Mouse (Mus musculus) cerebellum, adult 11-12 months (tissue): ENCODE measurements around the gene Banp.

ENCODE experiments used
- DNase-seq: peaks from one replicate; pipeline ENCODE4 v3.0.0; 2022

Gene Banp

GRCm38 (mm10) chr8:121949222-121949800, at the start of gene Banp:
Gene Banp (plus strand): TSS chr8:121949750.
- peak; percentile 74 for DNase-seq

- no peak for DNase-seq
Observed at GRCm38 (mm10) chr8:121901498-121902236, 47.9 kb upstream of the Banp start.

DNA sequence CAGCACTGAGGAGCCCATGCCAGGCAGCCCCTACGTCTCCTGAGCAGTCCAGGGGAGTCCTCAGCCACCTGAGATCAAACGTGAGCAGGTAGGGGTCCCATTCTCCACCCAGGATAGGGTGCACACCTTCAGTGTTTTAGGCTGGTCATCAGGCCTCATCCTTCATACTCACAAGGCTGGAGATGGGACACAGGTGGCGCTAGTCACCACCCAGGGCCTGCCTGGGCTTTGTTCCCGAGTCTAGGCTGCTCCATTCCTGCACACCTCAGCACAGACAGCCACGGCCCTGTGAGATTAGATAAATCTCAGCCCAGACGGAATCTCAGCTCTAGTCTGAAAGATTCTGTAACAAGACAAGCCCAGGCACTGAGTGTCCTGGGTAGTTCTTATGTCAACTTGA, 45.6 kb upstream of the Banp start:
- peak; percentile 76 for DNase-seq

DNA sequence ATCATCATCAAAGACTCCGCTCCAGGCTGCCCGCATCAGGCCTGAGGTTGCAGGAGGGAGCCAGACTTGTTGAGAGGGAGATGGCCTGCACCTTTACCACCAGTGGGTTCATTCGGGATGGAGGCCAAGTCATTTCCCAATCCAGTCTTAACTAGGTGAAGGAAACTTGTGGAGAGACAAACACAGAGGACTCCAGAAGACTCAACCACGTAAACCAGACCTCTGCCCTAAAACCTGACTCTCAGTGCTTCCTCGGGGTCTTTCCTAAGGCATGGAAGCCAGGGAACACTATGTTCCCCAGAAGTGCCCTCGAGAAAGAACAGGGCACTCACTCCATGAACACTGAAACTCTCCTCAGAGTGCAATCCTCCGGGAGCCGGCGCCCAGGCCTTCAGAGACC, 44.6 kb upstream of the Banp start:
- DNase-seq = no peak

DNA sequence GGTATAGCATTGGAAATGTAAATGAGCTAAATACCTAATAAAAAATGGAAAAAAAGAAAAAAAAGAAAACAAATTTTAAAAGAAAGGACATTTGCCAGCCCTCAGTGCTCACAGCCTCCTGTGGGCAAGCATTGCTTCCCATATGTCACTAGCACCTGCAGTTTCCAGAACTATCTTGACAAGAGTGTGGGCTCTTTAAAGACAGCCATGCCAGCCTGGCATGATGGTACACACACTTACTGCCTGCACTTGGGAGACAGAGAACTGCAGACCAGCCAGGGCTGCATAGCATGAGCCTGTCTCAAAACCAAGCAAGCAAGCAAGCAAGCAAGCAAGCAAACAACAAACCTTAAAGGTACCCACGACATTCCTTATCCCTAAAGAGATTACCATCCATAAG, 44.1 kb upstream of the Banp start:
- DNase-seq = no peak

- no peak for DNase-seq
Observed at GRCm38 (mm10) chr8:121905864-121906263, 43.7 kb upstream of the Banp start.

GRCm38 (mm10) chr8:121906542-121907512, 42.7 kb upstream of the Banp start:
- no peak for DNase-seq

- DNase-seq = peak; percentile 95
Observed at GRCm38 (mm10) chr8:121907587-121908248, 41.8 kb upstream of the Banp start, which contains the start of gene Slc7a5. Gene Slc7a5 (minus strand): TSS chr8:121907694.

- DNase-seq = no peak
Observed at GRCm38 (mm10) chr8:121908378-121909147, 41.0 kb upstream of the Banp start.

DNA sequence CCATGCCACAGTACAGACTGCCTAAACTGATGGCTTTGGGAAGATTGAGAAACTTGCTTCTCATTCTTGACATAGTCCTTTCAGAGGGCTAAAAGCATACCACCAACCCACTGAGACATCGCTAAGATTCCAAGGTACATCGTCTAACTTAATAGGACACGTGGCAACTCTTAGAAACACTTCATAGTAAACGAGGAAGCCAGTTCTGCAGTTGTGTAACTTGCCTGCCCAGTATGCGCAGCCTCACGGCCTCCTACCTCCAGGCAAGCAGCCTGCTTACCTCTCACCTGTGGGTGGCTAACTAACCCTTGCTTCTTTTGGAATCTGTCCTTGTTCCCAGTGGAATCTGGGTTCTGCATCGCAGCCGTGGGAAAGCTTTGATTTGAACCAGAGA, 40.4 kb upstream of the Banp start:
- DNase-seq = no peak

- no peak for DNase-seq
Observed at GRCm38 (mm10) chr8:121909663-121910062, 39.9 kb upstream of the Banp start.

- DNase-seq = no peak
Observed at GRCm38 (mm10) chr8:121911400-121911799, 38.1 kb upstream of the Banp start.

DNA sequence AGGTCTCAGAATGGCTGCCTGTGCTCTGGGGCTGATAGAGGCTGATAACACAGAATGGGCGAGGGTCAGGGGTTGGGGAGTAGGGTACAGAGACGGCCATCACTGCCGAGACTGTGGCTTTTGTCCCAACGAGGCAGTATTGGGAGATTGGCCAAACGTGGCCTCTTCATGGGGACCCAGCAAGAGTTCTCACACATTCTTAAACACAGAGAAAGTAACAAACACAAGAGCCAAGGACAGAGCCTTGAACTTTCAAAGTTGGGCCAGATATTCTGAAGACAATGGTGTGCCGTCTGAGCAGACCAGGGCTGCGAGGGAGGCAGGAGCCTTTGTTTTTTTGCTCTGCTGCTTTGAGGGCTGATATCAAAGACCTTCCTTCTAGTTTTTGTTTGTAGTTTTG, 37.6 kb upstream of the Banp start:
- no peak for DNase-seq

DNA sequence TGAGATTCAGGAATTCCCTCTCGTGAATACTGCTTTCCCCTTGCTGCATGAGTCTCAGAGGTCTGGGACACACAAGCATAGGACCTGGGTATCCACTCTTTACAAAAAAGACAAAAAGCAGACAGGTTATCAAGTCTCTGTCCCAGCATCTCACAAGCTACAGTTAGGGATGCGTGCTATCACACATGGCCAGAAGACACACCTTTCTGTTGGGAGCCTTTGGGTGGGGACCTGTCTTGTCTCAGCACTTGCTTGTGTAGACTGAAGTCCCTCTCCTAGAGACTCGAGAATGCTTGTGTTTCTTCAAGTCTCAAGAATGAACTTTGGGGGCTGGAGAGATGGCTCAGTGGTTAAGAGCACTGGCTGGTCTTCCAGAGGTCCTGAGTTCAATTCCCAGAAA, 36.7 kb upstream of the Banp start:
- no peak for DNase-seq

DNA sequence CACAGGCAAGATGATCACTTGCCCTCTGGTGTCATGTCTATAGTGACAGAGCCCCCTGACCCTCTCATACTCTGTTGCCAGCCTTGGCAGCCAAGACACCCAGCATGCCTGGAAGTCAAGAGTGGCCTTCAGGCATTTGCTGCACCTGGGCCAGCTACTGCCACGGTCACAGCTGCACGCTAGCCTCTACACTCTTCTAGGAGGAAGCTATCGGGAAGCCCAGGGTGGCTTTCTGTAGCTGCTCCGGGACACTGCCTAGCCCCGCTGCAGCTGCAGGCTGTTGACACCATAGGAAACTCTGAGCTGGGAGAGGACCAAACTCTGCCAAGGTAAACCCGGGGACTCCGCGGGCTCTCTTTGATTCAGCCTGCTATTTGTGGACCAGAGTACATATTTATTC, 36.2 kb upstream of the Banp start:
- no peak for DNase-seq

DNA sequence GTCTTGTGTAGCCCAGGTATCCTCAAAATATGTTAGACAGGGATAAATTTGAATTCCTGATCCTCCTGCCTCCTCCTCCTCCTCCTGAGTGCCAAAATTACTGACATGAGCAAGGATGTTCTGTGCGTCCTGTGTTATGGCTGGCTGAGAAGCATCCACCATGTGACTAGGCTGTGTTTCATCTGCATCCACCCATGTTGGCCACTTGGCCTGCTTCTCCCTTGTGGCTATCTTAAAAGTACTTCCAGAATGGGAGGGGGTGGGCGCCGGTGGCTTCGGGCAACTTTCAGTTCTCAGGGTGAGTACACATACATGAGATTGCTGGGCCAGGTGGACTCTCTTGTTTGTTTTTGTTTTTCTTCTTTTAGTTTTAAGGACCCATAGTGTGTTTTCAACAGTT, 30.4 kb upstream of the Banp start:
- DNase-seq = no peak

- DNase-seq = no peak
Observed at GRCm38 (mm10) chr8:121919731-121920130, 29.8 kb upstream of the Banp start.

DNA sequence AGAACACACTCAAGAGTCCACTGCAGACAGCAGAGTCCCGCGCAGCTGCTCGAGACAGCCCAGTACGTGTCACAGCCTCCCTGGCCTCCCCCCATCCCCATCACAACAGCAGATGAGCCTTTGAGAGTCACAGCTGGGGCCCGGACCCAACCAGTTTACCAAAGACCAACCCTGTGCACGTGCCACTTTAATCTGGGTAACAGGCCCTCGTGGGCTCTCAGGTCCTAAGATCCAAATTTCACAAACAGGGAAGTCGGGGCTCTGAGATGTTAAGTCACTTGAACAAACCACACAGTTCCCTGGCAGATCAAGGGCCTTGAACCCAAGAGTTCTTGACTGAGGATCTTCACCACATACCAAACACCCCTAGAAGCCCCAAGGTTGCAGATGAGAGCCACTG, 28.0 kb upstream of the Banp start:
- no peak for DNase-seq

- no peak for DNase-seq
Observed at GRCm38 (mm10) chr8:121922101-121922500, 27.4 kb upstream of the Banp start.

GRCm38 (mm10) chr8:121924681-121925080, 24.9 kb upstream of the Banp start:
- no peak for DNase-seq

DNA sequence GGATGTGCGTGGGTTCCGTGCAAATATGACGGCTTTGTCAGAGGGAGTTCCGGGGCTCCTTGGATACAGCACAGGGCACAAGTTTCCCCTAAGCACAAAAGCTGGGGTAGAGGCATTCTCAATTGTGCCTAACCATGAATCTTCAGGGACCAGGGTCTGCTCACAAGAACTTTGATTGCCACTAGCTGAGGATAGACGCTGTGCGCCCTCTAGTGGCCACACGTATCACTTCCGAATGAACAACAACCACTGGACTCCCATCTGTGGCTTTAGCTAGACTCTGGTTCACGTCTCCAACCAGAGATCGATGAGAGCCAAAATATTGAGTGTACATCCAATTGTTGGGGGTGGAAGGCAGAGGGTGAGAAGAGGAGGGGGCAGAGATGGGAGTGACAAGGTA, 23.9 kb upstream of the Banp start:
- no peak for DNase-seq

DNA sequence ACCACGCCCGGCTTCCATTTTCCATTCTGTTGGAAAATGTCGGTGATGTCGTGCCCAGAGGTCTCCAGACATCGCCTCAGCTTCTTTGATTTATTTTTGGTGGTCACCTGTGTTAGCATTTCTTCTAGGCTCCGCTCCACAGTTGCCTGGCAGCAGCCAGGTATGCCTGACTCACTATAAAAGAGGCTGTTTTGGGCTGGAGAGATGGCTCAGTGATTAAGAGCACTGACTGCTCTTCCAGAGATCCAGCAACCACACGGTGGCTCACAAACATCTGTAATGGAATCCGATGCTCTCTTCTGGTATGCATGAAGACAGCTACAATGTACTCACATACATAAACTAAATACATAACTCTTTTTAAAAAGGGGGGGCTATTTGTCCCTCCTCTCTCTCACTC, 23.3 kb upstream of the Banp start:
- no peak for DNase-seq
